Comparison of ENCODE assay signal across 10 mouse cellular contexts in the genomic region with DNA sequence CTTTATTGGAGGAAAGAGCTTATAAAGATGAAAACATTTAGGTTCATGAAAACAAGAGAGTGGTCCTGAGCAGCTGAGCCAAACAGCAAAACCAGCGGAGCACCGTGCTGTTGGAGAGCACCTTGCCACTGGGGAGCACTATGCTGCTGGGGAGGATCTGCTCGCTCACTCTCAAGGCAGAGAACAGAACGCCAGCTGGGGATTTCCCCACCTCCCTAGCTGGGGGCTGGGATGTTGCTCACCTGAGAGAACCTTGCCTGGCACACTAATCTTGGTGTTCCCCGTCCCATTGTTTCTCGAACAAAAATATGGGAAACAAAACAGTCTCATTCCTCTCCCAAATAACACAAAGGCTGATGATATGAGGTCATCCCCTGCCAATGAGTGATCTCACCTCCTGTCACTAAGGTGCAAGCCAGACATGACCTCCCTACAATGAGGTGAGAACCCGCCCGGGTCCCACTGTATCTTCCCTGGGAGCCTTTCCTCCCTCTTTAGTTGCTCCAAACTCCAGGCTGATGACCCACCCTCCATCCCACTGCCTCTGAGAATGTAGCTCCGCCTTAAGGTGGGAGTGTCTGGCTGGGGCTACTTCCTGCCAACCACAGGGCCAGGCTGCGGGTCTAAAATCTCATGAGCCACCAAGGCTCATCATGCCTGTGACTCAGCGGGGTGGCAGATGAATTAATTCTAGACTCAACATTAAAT.
DNase-seq lines count a peak whose midpoint lies in the region; ATAC-seq and TF ChIP-seq lines count a peak whose summit lies in the region.
"Had no signal": no experiment of that assay in that cellular context is flagged by ENCODE, and none has a peak within 500 bp of the region (broad histone marks: within the 10 kb centered on the region; RNA-seq: fewer than 3 reads in every experiment).

No protein-coding gene starts in this region.

- TF ChIP-seq POLR2A in heart, adult 2 months (IDR thresholded peaks at IDR 0.05; ENCODE audit: insufficient read depth, low read depth, low read length), result no peak
- no peak for TF ChIP-seq POLR2A in MEL (IDR thresholded peaks at IDR 0.05; ENCODE audit: control insufficient read depth in 1 of 2, insufficient read depth in 1 of 2, low read depth in 1 of 2, low read length in 2 of 2, poor library complexity in 1 of 2)

- no peak overlapping the region for H3K4me2 ChIP-seq in intestine, postnatal 0 days (replicated peaks; ENCODE audit: low read depth)
- H3K4me2 ChIP-seq: neural tube, embryonic 12.5 days had no signal

- peaks cover 1% of the 10 kb centered on the region for H3K4me1 ChIP-seq in heart, adult 2 months (ENCODE audit: control insufficient read depth, insufficient read depth, low read length)
- H3K4me1 ChIP-seq in heart, embryonic 10.5 days, result peaks cover 12% of the 10 kb centered on the region
- H3K4me1 ChIP-seq in MEL (ENCODE audit: control insufficient read depth in 1 of 2, insufficient read depth in 2 of 2, low read length in 2 of 2), result peaks cover 14 to 29% of the 10 kb centered on the region in 2 experiments
- no peaks in the 10 kb centered on the region for H3K4me1 ChIP-seq in intestine, postnatal 0 days (replicated peaks; ENCODE audit: control insufficient read depth, insufficient read depth, low read length)
- H3K4me1 ChIP-seq: neural tube, embryonic 12.5 days had no signal

- TF ChIP-seq CTCF in heart, adult 2 months (IDR thresholded peaks at IDR 0.05), result no peak
- no peak for TF ChIP-seq CTCF in MEL (IDR thresholded peaks at IDR 0.05 in 2 of 3, conservative IDR thresholded peaks at IDR 0.05 in 1 of 3; ENCODE audit: control insufficient read depth in 1 of 3, insufficient read depth in 1 of 3, low read depth in 2 of 3, low read length in 3 of 3, poor library complexity in 1 of 3, severe bottlenecking in 1 of 3)
- TF ChIP-seq CTCF in intestine, postnatal 0 days (IDR thresholded peaks at IDR 0.05; ENCODE audit: low read depth), result no peak

- no peaks in the 10 kb centered on the region for H3K36me3 ChIP-seq in heart, adult 2 months (ENCODE audit: control insufficient read depth, insufficient read depth, low read length)
- 0 out of 2 replicates have a peak, but pooled peaks cover 2% of the 10 kb centered on the region for H3K36me3 ChIP-seq in heart, embryonic 10.5 days
- peaks cover 0 to 16% of the 10 kb centered on the region in 2 experiments; a peak in 2 of 4 replicates for H3K36me3 ChIP-seq in MEL (ENCODE audit: control insufficient read depth in 1 of 2, insufficient read depth in 2 of 2, low read length in 2 of 2)
- H3K36me3 ChIP-seq in splenic B cell, adult 2 months (ENCODE audit: control insufficient read depth, insufficient read depth, low read length, poor library complexity, severe bottlenecking), result no peaks in the 10 kb centered on the region
- H3K36me3 ChIP-seq in intestine, postnatal 0 days (ENCODE audit: control insufficient read depth, insufficient read depth), result no peaks in the 10 kb centered on the region
- H3K36me3 ChIP-seq: neural tube, embryonic 12.5 days had no signal

- peak; percentile 42 to 54 for DNase-seq in heart, adult 2 months
- no peak for DNase-seq in heart, embryonic 10.5 days (ENCODE audit: low spot score)
- DNase-seq in MEL (ENCODE audit: low read depth, low spot score), result peak; percentile 48
- peak; percentile 35 for DNase-seq in splenic B cell, adult 2 months (ENCODE audit: low read depth, low spot score)
- no peak for DNase-seq in urinary bladder, postnatal 10 days (ENCODE audit: low spot score)
- no peak for DNase-seq in urinary bladder, postnatal 25 days (ENCODE audit: low spot score)
- DNase-seq: cerebellum, postnatal 36 days had no signal

- TF ChIP-seq EP300 in heart, adult 2 months (IDR thresholded peaks at IDR 0.05; ENCODE audit: insufficient read depth, low read depth, low read length), result 0 out of 2 replicates have a peak, but pooled peaks have one; percentile 27
- no peak for TF ChIP-seq EP300 in MEL (IDR thresholded peaks at IDR 0.05; ENCODE audit: low read depth in 1 of 2, low read length in 2 of 2)

- H3K27me3 ChIP-seq in heart, adult 2 months (ENCODE audit: control insufficient read depth, insufficient read depth, low read length), result no peaks in the 10 kb centered on the region
- H3K27me3 ChIP-seq in heart, embryonic 10.5 days (ENCODE audit: insufficient read depth, poor library complexity, severe bottlenecking), result no peaks in the 10 kb centered on the region
- H3K27me3 ChIP-seq in MEL (ENCODE audit: control insufficient read depth in 1 of 2, insufficient read depth in 2 of 2, low read length in 2 of 2), result no peaks in the 10 kb centered on the region
- no peaks in the 10 kb centered on the region for H3K27me3 ChIP-seq in splenic B cell, adult 2 months (ENCODE audit: control insufficient read depth, insufficient read depth, low read length, poor library complexity, severe bottlenecking)
- H3K27me3 ChIP-seq in intestine, postnatal 0 days (replicated peaks; ENCODE audit: control insufficient read depth, insufficient read depth, low read length), result no peaks in the 10 kb centered on the region
- H3K27me3 ChIP-seq: neural tube, embryonic 12.5 days had no signal

- intact Hi-C loops in heart, adult 2 months (cut with DNase I), result no loop called here

- no peak overlapping the region for H3K4me3 ChIP-seq in heart, adult 2 months
- no peak overlapping the region for H3K4me3 ChIP-seq in heart, embryonic 10.5 days
- no peak overlapping the region for H3K4me3 ChIP-seq in MEL (ENCODE audit: control insufficient read depth in 1 of 2, insufficient read depth in 1 of 2, low read depth in 2 of 2, low read length in 2 of 2)
- H3K4me3 ChIP-seq in intestine, postnatal 0 days (ENCODE audit: low read depth, low read length), result no peak overlapping the region
- H3K4me3 ChIP-seq: neural tube, embryonic 12.5 days had no signal

- no peak for TF ChIP-seq RAD21 in MEL (IDR thresholded peaks at IDR 0.05; ENCODE audit: low read depth, low read length)

- 37% methylated on average over 11 of the region's 11 CpGs for WGBS in heart, adult 2 months
- WGBS in heart, embryonic 10.5 days, result 69% methylated on average over 11 of the region's 11 CpGs
- WGBS in intestine, postnatal 0 days, result 75% methylated on average over 11 of the region's 11 CpGs

- no peaks in the 10 kb centered on the region for H3K9me3 ChIP-seq in heart, embryonic 10.5 days
- no peaks in the 10 kb centered on the region for H3K9me3 ChIP-seq in MEL (replicated peaks; ENCODE audit: insufficient read depth, low read length)
- H3K9me3 ChIP-seq in intestine, postnatal 0 days (ENCODE audit: control insufficient read depth), result no peaks in the 10 kb centered on the region
- H3K9me3 ChIP-seq: neural tube, embryonic 12.5 days had no signal

- H3K9ac ChIP-seq in heart, adult 2 months (ENCODE audit: low read depth, low read length), result no peak overlapping the region
- H3K9ac ChIP-seq in MEL (ENCODE audit: control insufficient read depth, low read depth, low read length, poor library complexity, severe bottlenecking), result no peak overlapping the region
- H3K9ac ChIP-seq in intestine, postnatal 0 days (ENCODE audit: low read depth, low read length), result no peak overlapping the region
- H3K9ac ChIP-seq: neural tube, embryonic 12.5 days had no signal

- H3K79me2 ChIP-seq in heart, adult 2 months (replicated peaks; ENCODE audit: control insufficient read depth, insufficient read depth, low read length), result no peaks in the 10 kb centered on the region
- H3K79me2 ChIP-seq in MEL (ENCODE audit: control insufficient read depth, insufficient read depth, low read length, poor library complexity), result no peaks in the 10 kb centered on the region

- peak; percentile 80 for ATAC-seq in granulocyte monocyte progenitor cell, adult 5-6 weeks (replicated peaks; ENCODE audit: poor library complexity, severe bottlenecking)
- ATAC-seq in intestine, postnatal 0 days, result no peak

- peak overlapping the region; percentile 57 for H3K27ac ChIP-seq in heart, adult 2 months
- H3K27ac ChIP-seq in heart, embryonic 10.5 days, result no peak overlapping the region
- H3K27ac ChIP-seq in MEL (ENCODE audit: control insufficient read depth, low read depth, low read length), result no peak overlapping the region
- H3K27ac ChIP-seq in intestine, postnatal 0 days (ENCODE audit: low read depth, low read length), result no peak overlapping the region
- H3K27ac ChIP-seq: neural tube, embryonic 12.5 days had no signal

TF ChIP-seq in MEL, 35 proteins besides CTCF, POLR2A, EP300 and RAD21:
- no peak for TF ChIP-seq GABPA (IDR thresholded peaks at IDR 0.05; ENCODE audit: low read depth, low read length)
- no peak for TF ChIP-seq USF1 (IDR thresholded peaks at IDR 0.05; ENCODE audit: low read depth, low read length)
- no peak for TF ChIP-seq RCOR1 (IDR thresholded peaks at IDR 0.05; ENCODE audit: low read depth, low read length)
- TF ChIP-seq POLR2AphosphoS5 (IDR thresholded peaks at IDR 0.05; ENCODE audit: borderline replicate concordance, low read depth, low read length), result no peak
- TF ChIP-seq HCFC1 (IDR thresholded peaks at IDR 0.05; ENCODE audit: low read depth, low read length), result no peak
- no peak for TF ChIP-seq KAT2A (conservative IDR thresholded peaks at IDR 0.05; ENCODE audit: low read depth, low read length)
- no peak for TF ChIP-seq TBP (IDR thresholded peaks at IDR 0.05; ENCODE audit: low read depth, low read length)
- no peak for TF ChIP-seq SMC3 (IDR thresholded peaks at IDR 0.05; ENCODE audit: low read depth, low read length)
- no peak for TF ChIP-seq BHLHE40 (IDR thresholded peaks at IDR 0.05; ENCODE audit: borderline replicate concordance, low read depth, low read length)
- TF ChIP-seq MAZ (IDR thresholded peaks at IDR 0.05; ENCODE audit: low read depth, low read length), result no peak
- no peak for TF ChIP-seq USF2 (IDR thresholded peaks at IDR 0.05; ENCODE audit: borderline replicate concordance in 1 of 2, insufficient read depth in 1 of 2, low read depth in 1 of 2, low read length in 2 of 2)
- no peak for TF ChIP-seq ZC3H11A (IDR thresholded peaks at IDR 0.05; ENCODE audit: low read depth, low read length)

Comparison
In these comparisons a context has a peak if more than half of its experiments do, and no peak if none do; other contexts are left out.
1. DNase-seq: peak in heart, adult 2 months (2 of 2), MEL (single experiment) and splenic B cell, adult 2 months (single experiment); none in heart, embryonic 10.5 days (single experiment), urinary bladder, postnatal 10 days (single experiment) and urinary bladder, postnatal 25 days (single experiment).